Mouse (Mus musculus) liver, postnatal 0 days (tissue): Measurements from ENCODE around the gene Kifc5b.
"Not testable (repeated sequence)": the region's sequence is repeated elsewhere in the genome, so short reads cannot be mapped to it uniquely, and the experiment has no call there.

Experiments
- CTCF ChIP-seq: sonication (generic); IDR thresholded peaks from 2 replicates; pipeline ENCODE4 v1.5.1; 2016; ENCODE audit warnings: antibody characterized with exemption, low read depth
- EP300 ChIP-seq: IDR thresholded peaks from 2 replicates; pipeline ENCODE4 v1.6.1; 2016; ENCODE audit warnings: antibody characterized with exemption, low read depth, mild to moderate bottlenecking

GRCm38 (mm10) chr17:26919516-26919915 lies 2.6 kb downstream of the Kifc5b start:
- TF ChIP-seq EP300, CTCF: not testable (repeated sequence)
